Mouse (Mus musculus) forebrain, embryonic 14.5 days (tissue): ENCODE data around the gene Pycr2. TPM values are rescaled to one million over a fixed set of nuclear protein-coding genes. Genes with fewer than 3 reads are reported as not detected.

ENCODE experiments used
- ATAC-seq: fragments of 200-750 bp; cut with Nextera tagmentation; 2 replicates; pipeline ENCODE4 v1.8.0; 2017; ENCODE audit warnings: mild to moderate bottlenecking, moderate library complexity
- DNase-seq: peaks from one replicate; pipeline ENCODE4 v3.0.0-alpha.2; 2015; ENCODE audit warnings: low spot score
- H3K27ac ChIP-seq: fragments of 300-500 bp; sonication (generic); 2 replicates; pipeline ENCODE4 v1.5.1; 2014; ENCODE audit warnings: low read depth, mild to moderate bottlenecking, control low read depth, low read length, moderate library complexity
- H3K27me3 ChIP-seq: fragments of 300-500 bp; sonication (generic); replicated peaks from 2 replicates; pipeline ENCODE4 v1.6.1; 2014; ENCODE audit warnings: low read length, control low read depth, mixed read lengths; ENCODE audit not compliant: control insufficient read depth, insufficient read depth
- H3K36me3 ChIP-seq: fragments of 300-500 bp; sonication (generic); 2 replicates; pipeline ENCODE4 v1.6.1; 2014; ENCODE audit warnings: low read length, control low read depth; ENCODE audit not compliant: control insufficient read depth, insufficient read depth
- H3K4me1 ChIP-seq: fragments of 300-500 bp; sonication (generic); 2 replicates; pipeline ENCODE4 v1.6.1; 2014; ENCODE audit warnings: antibody characterized with exemption, low read length, control low read depth; ENCODE audit not compliant: control insufficient read depth, insufficient read depth
- H3K4me2 ChIP-seq: fragments of 300-500 bp; sonication (generic); 2 replicates; pipeline ENCODE4 v1.6.1; 2014; ENCODE audit warnings: mild to moderate bottlenecking, control low read depth, low read length
- H3K4me3 ChIP-seq: fragments of 300-500 bp; sonication (generic); 2 replicates; pipeline ENCODE4 v1.5.1; 2014; ENCODE audit warnings: low read depth, low read length, control low read depth
- H3K9ac ChIP-seq: fragments of 300-500 bp; sonication (generic); 2 replicates; pipeline ENCODE4 v1.6.1; 2014; ENCODE audit warnings: mild to moderate bottlenecking, low read length, control low read depth, moderate library complexity
- H3K9me3 ChIP-seq: fragments of 300-500 bp; sonication (generic); replicated peaks from 2 replicates; pipeline ENCODE4 v1.6.1; 2016; ENCODE audit warnings: low read length, control low read depth, mixed read lengths; ENCODE audit not compliant: control insufficient read depth
- WGBS: fragments of 180-500 bp; shearing (Covaris S2); extraction: QIAGEN DNeasy Blood & Tissue Kit; methylation state at CpG from one replicate; pipeline ENCODE4 v1.1.7; 2014; 5-methylcytosine and 5-hydroxymethylcytosine counted together
- polyA plus RNA-seq: library from polyadenylated mRNA; unstranded; fragments of >200 nt; fragmentation: Nextera tagmentation; extraction: Ambion mirVana; gene quantifications from 2 replicates; pipeline ENCODE4 v1.2.1, GENCODE M21; 2014

Gene Pycr2
- polyA plus RNA-seq, 1 experiment from 2014 or later: 94.0 TPM

- Histone ChIP-seq H3K4me1 (peaks cover 9% of the 10 kb centered on the region), H3K9me3 (no peaks in the 10 kb centered on the region), H3K27me3 (no peaks in the 10 kb centered on the region), H3K27ac (no peak overlapping the region), H3K4me2 (no peak overlapping the region), H3K4me3 (no peak overlapping the region), H3K36me3 (peaks cover 3% of the 10 kb centered on the region; the same call in 1 of the 2 replicates), H3K9ac (no peak overlapping the region)
- DNase-seq (peak; percentile 88), ATAC-seq (no peak)
- under 1% methylated on average over 4 of the region's 4 CpGs for WGBS
These were observed 3.0 kb upstream of the Pycr2 start for GRCm38 (mm10) chr1:180901107-180901506.

GRCm38 (mm10) chr1:180902915-180903314 is 1.2 kb upstream of the Pycr2 start:
- Histone ChIP-seq H3K4me2 (no peak overlapping the region), H3K9ac (no peak overlapping the region), H3K9me3 (no peaks in the 10 kb centered on the region), H3K4me3 (no peak overlapping the region), H3K4me1 (peaks cover 9% of the 10 kb centered on the region), H3K27me3 (no peaks in the 10 kb centered on the region), H3K36me3 (peaks cover 21% of the 10 kb centered on the region), H3K27ac (no peak overlapping the region)
- DNase-seq (no peak), ATAC-seq (no peak)
- 38% methylated on average over 5 of the region's 5 CpGs for WGBS

- Histone ChIP-seq H3K4me2 (peak overlapping the region; percentile 88), H3K9ac (peak overlapping the region; percentile 59), H3K4me3 (peak overlapping the region; percentile 86), H3K4me1 (peaks cover 9% of the 10 kb centered on the region), H3K36me3 (peaks cover 26% of the 10 kb centered on the region), H3K27ac (no peak overlapping the region), H3K27me3 (no peaks in the 10 kb centered on the region), H3K9me3 (no peaks in the 10 kb centered on the region)
- DNase-seq (no peak), ATAC-seq (peak; percentile 11)
- WGBS: 40% methylated on average over 10 of the region's 10 CpGs
These were observed 441 bp upstream of the Pycr2 start for GRCm38 (mm10) chr1:180903666-180904038.

- Histone ChIP-seq H3K4me3 (peak overlapping the region; percentile 86), H3K36me3 (peaks cover 30% of the 10 kb centered on the region), H3K9ac (peak overlapping the region; percentile 95), H3K4me1 (peaks cover 9% of the 10 kb centered on the region), H3K4me2 (peak overlapping the region; percentile 88), H3K27me3 (no peaks in the 10 kb centered on the region), H3K9me3 (no peaks in the 10 kb centered on the region), H3K27ac (0 out of 2 replicates have a peak overlapping the region, but pooled peaks have one; percentile 77)
- WGBS: 2% methylated on average over 5 of the region's 5 CpGs
- ATAC-seq (no peak), DNase-seq (no peak)
These were observed 655 bp downstream of the Pycr2 start for GRCm38 (mm10) chr1:180904815-180905080.

- Histone ChIP-seq H3K9me3 (no peaks in the 10 kb centered on the region), H3K27me3 (no peaks in the 10 kb centered on the region), H3K4me1 (peaks cover 9% of the 10 kb centered on the region), H3K27ac (no peak overlapping the region), H3K4me2 (peak overlapping the region; percentile 88), H3K4me3 (peak overlapping the region; percentile 86), H3K36me3 (peaks cover 30% of the 10 kb centered on the region), H3K9ac (peak overlapping the region; percentile 95; the same call in 1 of the 2 replicates)
- WGBS: 61% methylated on average over 6 of the region's 6 CpGs
- ATAC-seq (no peak), DNase-seq (no peak)
These were observed 1.2 kb downstream of the Pycr2 start for GRCm38 (mm10) chr1:180905307-180905706.

GRCm38 (mm10) chr1:180905876-180906275 is 1.8 kb downstream of the Pycr2 start:
- peak overlapping the region; percentile 88; the same call in 1 of the 2 replicates for H3K4me2 ChIP-seq
- no peak overlapping the region for H3K27ac ChIP-seq
- H3K36me3 ChIP-seq: peaks cover 30% of the 10 kb centered on the region
- DNase-seq: no peak
- WGBS: 96% methylated on average over 17 of the region's 17 CpGs
- no peak overlapping the region for H3K4me3 ChIP-seq
- no peaks in the 10 kb centered on the region for H3K9me3 ChIP-seq
- H3K27me3 ChIP-seq: no peaks in the 10 kb centered on the region
- H3K4me1 ChIP-seq: peaks cover 9% of the 10 kb centered on the region
- ATAC-seq: no peak
- H3K9ac ChIP-seq: 0 out of 2 replicates have a peak overlapping the region, but pooled peaks have one; percentile 21

GRCm38 (mm10) chr1:180906461-180907147 is 2.5 kb downstream of the Pycr2 start:
- Histone ChIP-seq H3K27ac (no peak overlapping the region), H3K4me2 (no peak overlapping the region), H3K9me3 (no peaks in the 10 kb centered on the region), H3K36me3 (peaks cover 30% of the 10 kb centered on the region), H3K27me3 (no peaks in the 10 kb centered on the region), H3K4me3 (no peak overlapping the region), H3K9ac (no peak overlapping the region), H3K4me1 (peaks cover 9% of the 10 kb centered on the region)
- 92% methylated on average over 24 of the region's 24 CpGs for WGBS
- ATAC-seq (no peak), DNase-seq (no peak)

GRCm38 (mm10) chr1:180911138-180911537 is 7.0 kb downstream of the Pycr2 start:
- Histone ChIP-seq H3K27ac (no peak overlapping the region), H3K27me3 (no peaks in the 10 kb centered on the region), H3K36me3 (peaks cover 27% of the 10 kb centered on the region), H3K4me3 (no peak overlapping the region), H3K4me2 (no peak overlapping the region), H3K4me1 (no peaks in the 10 kb centered on the region), H3K9ac (no peak overlapping the region), H3K9me3 (no peaks in the 10 kb centered on the region)
- no peak for ATAC-seq
- 54% methylated on average over 8 of the region's 8 CpGs for WGBS
- DNase-seq: no peak

- peak; percentile 37; the same call in 1 of the 2 replicates for ATAC-seq
- WGBS: 63% methylated on average over 20 of the region's 20 CpGs
- no peak overlapping the region for H3K9ac ChIP-seq
These were observed 7.7 kb downstream of the Pycr2 start for GRCm38 (mm10) chr1:180911653-180912287.

More at GRCm38 (mm10) chr1:180911653-180912287, 7.7 kb downstream of the Pycr2 start:
- peaks cover 21% of the 10 kb centered on the region for H3K36me3 ChIP-seq
- H3K4me2 ChIP-seq: no peak overlapping the region
- no peaks in the 10 kb centered on the region for H3K27me3 ChIP-seq
- no peak overlapping the region for H3K4me3 ChIP-seq
- no peak for DNase-seq
- H3K4me1 ChIP-seq: no peaks in the 10 kb centered on the region
- H3K27ac ChIP-seq: no peak overlapping the region
- no peaks in the 10 kb centered on the region for H3K9me3 ChIP-seq
